Comparison of ENCODE assay signal across 24 mouse cellular contexts in the genomic region with DNA sequence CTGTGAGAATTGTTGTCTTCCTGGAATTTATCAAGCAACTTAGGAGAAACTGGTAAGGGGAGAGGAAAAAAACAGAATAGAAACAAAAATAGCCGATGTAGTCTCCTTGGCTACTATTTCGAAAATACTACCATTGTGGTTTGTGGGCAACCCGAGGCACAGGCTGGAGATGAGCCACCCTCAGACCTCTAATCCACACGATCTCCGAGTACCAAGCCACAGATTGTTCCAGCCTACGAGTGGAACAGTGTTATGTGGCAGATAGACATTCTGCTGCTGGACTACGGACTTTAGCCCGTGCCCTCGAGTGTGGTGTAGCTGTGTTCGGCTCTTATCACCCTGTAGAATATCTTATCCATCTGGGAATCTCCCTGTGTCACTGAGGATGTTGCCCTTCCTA.
DNase-seq lines count a peak whose midpoint lies in the region; ATAC-seq lines count a peak whose summit lies in the region.
"Had no signal": no experiment of that assay in that cellular context is flagged by ENCODE, and none has a peak within 500 bp of the region (broad histone marks: within the 10 kb centered on the region; RNA-seq: fewer than 3 reads in every experiment).

No protein-coding gene starts in this region.

- H3K27ac ChIP-seq in hindbrain, embryonic 13.5 days = no peak overlapping the region
- H3K27ac ChIP-seq: embryonic facial prominence, embryonic 15.5 days; hindbrain, embryonic 15.5 days; left cerebral cortex, adult 2 months; limb, embryonic 12.5 days; liver, embryonic 12.5 days; lung, embryonic 15.5 days; stomach, postnatal 0 days had no signal

- H3K27me3 ChIP-seq in hindbrain, embryonic 13.5 days = peaks cover 5% of the 10 kb centered on the region; the same call in 1 of the 2 replicates
- H3K27me3 ChIP-seq: embryonic facial prominence, embryonic 15.5 days; heart, embryonic 12.5 days; hindbrain, embryonic 15.5 days; limb, embryonic 12.5 days; lung, embryonic 15.5 days; Patski had no signal

- H3K4me3 ChIP-seq in hindbrain, embryonic 13.5 days = no peak overlapping the region
- H3K4me3 ChIP-seq: embryonic facial prominence, embryonic 15.5 days; heart, embryonic 12.5 days; hindbrain, embryonic 15.5 days; left cerebral cortex, adult 2 months; limb, embryonic 12.5 days; liver, embryonic 12.5 days; lung, embryonic 15.5 days had no signal

- 92% methylated on average over 10 of the region's 10 CpGs for WGBS in hindbrain, embryonic 13.5 days

- H3K9me3 ChIP-seq in hindbrain, embryonic 13.5 days = no peaks in the 10 kb centered on the region
- H3K9me3 ChIP-seq: embryonic facial prominence, embryonic 15.5 days; hindbrain, embryonic 15.5 days; liver, embryonic 12.5 days; lung, embryonic 15.5 days had no signal

- H3K4me1 ChIP-seq in hindbrain, embryonic 13.5 days (replicated peaks) = 0 out of 2 replicates have a peak, but pooled peaks cover under 1% of the 10 kb centered on the region
- H3K4me1 ChIP-seq: embryonic facial prominence, embryonic 15.5 days; heart, embryonic 12.5 days; limb, embryonic 12.5 days; liver, embryonic 12.5 days; lung, embryonic 15.5 days had no signal

- no peak overlapping the region for H3K9ac ChIP-seq in hindbrain, embryonic 13.5 days
- H3K9ac ChIP-seq: embryonic facial prominence, embryonic 15.5 days; heart, embryonic 12.5 days; hindbrain, embryonic 15.5 days; limb, embryonic 12.5 days; liver, embryonic 12.5 days; lung, embryonic 15.5 days had no signal

- no peaks in the 10 kb centered on the region for H3K36me3 ChIP-seq in hindbrain, embryonic 13.5 days
- H3K36me3 ChIP-seq: embryonic facial prominence, embryonic 15.5 days; heart, embryonic 12.5 days; hindbrain, embryonic 15.5 days; limb, embryonic 12.5 days; liver, embryonic 12.5 days; lung, embryonic 15.5 days had no signal

- DNase-seq in lung, adult 18-20 months = peak; percentile 12 to 20
- DNase-seq in lung, postnatal 10 days = no peak
- DNase-seq in yolk sac, embryonic 10.5 days (ENCODE audit: low spot score) = peak; percentile 44
- DNase-seq: adrenal gland, postnatal 10 days; cerebellum, adult 11 months; cerebellum, postnatal 10 days; kidney, adult 8-10 months; kidney, postnatal 25 days; retina, postnatal 1 day; right cerebral cortex, postnatal 4 days had no signal

- H3K4me2 ChIP-seq in hindbrain, embryonic 13.5 days = no peak overlapping the region
- H3K4me2 ChIP-seq: embryonic facial prominence, embryonic 15.5 days; heart, embryonic 12.5 days; hindbrain, embryonic 15.5 days; limb, embryonic 12.5 days; liver, embryonic 12.5 days; lung, embryonic 15.5 days; midbrain, embryonic 11.5 days had no signal

- peak; percentile 62 for ATAC-seq in activated CD4-positive, CD25-positive, alpha-beta regulatory T cell, adult 4 months
- peak; percentile 89 for ATAC-seq in megakaryocyte, adult 5-6 weeks (ENCODE audit: poor library complexity, severe bottlenecking)
- ATAC-seq in hindbrain, embryonic 13.5 days (ENCODE audit: low FRiP score) = no peak
- ATAC-seq in cerebellum, adult (ENCODE audit: insufficient number of reproducible peaks, low FRiP score, low TSS enrichment) = no peak
- ATAC-seq: liver, embryonic 12.5 days; Patski had no signal

Comparison
In these comparisons a context has a peak if more than half of its experiments do, and no peak if none do; other contexts are left out.
1. ATAC-seq: peak in activated CD4-positive, CD25-positive, alpha-beta regulatory T cell, adult 4 months (single experiment) and megakaryocyte, adult 5-6 weeks (single experiment); none in hindbrain, embryonic 13.5 days (single experiment) and cerebellum, adult (single experiment).